Mouse (Mus musculus) intestine, embryonic 16.5 days (tissue): ENCODE results near the gene Hspb11. TPM values are rescaled to one million over a fixed set of nuclear protein-coding genes. Genes with fewer than 3 reads are reported as not detected.

Experiments used
- ATAC-seq: fragments of 200-750 bp; cut with Nextera tagmentation; 2 replicates; pipeline ENCODE4 v1.8.0; 2017; ENCODE audit warnings: moderate TSS enrichment, moderate library complexity
- H3K27ac ChIP-seq: fragments of 300-500 bp; sonication (generic); 2 replicates; pipeline ENCODE4 v1.5.1; 2014; ENCODE audit warnings: mild to moderate bottlenecking, low read length
- H3K27me3 ChIP-seq: fragments of 300-500 bp; sonication (generic); replicated peaks from 2 replicates; pipeline ENCODE4 v1.6.1; 2014; ENCODE audit warnings: low read length, control low read depth, mixed read lengths; ENCODE audit not compliant: control insufficient read depth, insufficient read depth
- H3K36me3 ChIP-seq: fragments of 300-500 bp; sonication (generic); 2 replicates; pipeline ENCODE4 v1.6.1; 2014; ENCODE audit warnings: low read length, control low read depth; ENCODE audit not compliant: control insufficient read depth, insufficient read depth
- H3K4me1 ChIP-seq: fragments of 300-500 bp; sonication (generic); 2 replicates; pipeline ENCODE4 v1.6.1; 2014; ENCODE audit warnings: low read length, control low read depth, mixed read lengths; ENCODE audit not compliant: control insufficient read depth, insufficient read depth
- H3K4me2 ChIP-seq: fragments of 300-500 bp; sonication (generic); 2 replicates; pipeline ENCODE4 v1.6.1; 2014; ENCODE audit warnings: low read depth, low read length, control low read depth
- H3K4me3 ChIP-seq: fragments of 300-500 bp; sonication (generic); 2 replicates; pipeline ENCODE4 v1.5.1; 2014; ENCODE audit warnings: mild to moderate bottlenecking, low read length
- H3K9ac ChIP-seq: fragments of 300-500 bp; sonication (generic); 2 replicates; pipeline ENCODE4 v1.6.1; 2014; ENCODE audit warnings: low read depth, low read length
- H3K9me3 ChIP-seq: fragments of 300-500 bp; sonication (generic); 2 replicates; pipeline ENCODE4 v1.6.1; 2016; ENCODE audit warnings: low read length, control low read depth; ENCODE audit not compliant: control insufficient read depth
- WGBS: fragments of 180-500 bp; shearing (Covaris S2); extraction: QIAGEN DNeasy Blood & Tissue Kit; methylation state at CpG from one replicate; pipeline ENCODE4 v1.1.7; 2014; 5-methylcytosine and 5-hydroxymethylcytosine counted together
- polyA plus RNA-seq: library from polyadenylated mRNA; unstranded; fragments of >200 nt; fragmentation: Nextera tagmentation; extraction: Ambion mirVana; gene quantifications from 2 replicates; pipeline ENCODE4 v1.2.1, GENCODE M21; 2015

The Hspb11 gene
- 22.6 and 26.7 TPM in 2 replicates for polyA plus RNA-seq

DNA sequence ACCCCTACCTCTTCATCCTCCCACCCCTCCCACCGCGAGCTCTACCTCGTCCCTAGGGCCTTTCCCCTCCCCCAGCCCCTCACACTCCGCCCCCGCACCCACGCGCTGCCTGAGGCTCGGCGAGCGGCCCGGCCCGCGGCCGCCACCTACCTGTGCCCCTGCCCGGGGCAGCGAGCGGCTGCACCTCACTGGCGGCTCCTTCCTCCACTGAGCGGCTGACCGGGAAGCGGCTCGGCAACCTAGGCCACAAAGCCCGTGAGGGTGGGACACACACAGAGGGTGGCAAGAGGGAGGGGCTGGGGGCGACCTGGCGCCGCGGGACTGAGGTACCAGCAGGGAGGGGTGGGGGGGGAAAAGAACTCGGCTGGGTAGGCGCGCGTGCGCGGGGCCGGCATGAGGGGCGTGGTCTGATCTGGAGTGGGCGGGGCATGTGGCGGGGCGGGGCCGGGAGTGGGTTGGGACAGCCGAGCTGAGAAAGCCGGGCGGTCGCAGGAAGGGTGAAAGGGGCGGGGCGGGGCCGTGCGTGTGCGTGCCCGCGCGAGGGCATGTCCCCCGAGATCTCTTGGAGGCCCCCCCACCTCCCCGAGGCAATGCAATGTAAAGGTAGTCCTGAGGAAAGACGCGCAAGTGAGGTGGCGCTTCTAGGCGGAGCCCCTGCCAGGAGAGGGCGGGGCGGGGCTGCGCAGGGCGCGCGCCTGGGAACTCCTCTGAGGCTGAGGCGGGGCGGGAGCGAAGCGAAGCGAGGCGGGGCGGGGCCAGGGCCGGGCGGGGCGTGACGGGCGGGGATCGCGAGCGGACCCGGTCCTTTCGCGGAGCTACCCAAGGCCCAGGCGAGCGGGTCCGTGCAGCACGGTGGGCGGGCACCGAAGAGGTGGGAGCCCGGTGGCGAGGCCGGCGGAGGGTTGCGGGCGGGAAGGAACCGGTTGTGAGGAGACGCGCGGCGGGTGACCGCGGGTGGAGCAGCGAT is at the start of gene Hspb11, which contains the start of gene Lrrc42:
Gene Hspb11, plus strand, starts transcription at position 469 of the 967 bp plus-strand sequence.
Gene Lrrc42, minus strand, starts transcription at position 408 of the 967 bp plus-strand sequence.
- peak; percentile 98 for ATAC-seq
- Histone ChIP-seq H3K27me3 (no peaks in the 10 kb centered on the region), H3K9ac (peak within 1 kb of the TSS; percentile 90), H3K36me3 (no peaks in the 10 kb centered on the region), H3K4me1 (peaks cover 23% of the 10 kb centered on the region), H3K4me3 (peak within 1 kb of the TSS; percentile 79), H3K4me2 (peak within 1 kb of the TSS; percentile 67), H3K9me3 (no peaks in the 10 kb centered on the region), H3K27ac (peak within 1 kb of the TSS; percentile 76)
- WGBS, result under 1% methylated on average over 101 of the region's 101 CpGs

DNA sequence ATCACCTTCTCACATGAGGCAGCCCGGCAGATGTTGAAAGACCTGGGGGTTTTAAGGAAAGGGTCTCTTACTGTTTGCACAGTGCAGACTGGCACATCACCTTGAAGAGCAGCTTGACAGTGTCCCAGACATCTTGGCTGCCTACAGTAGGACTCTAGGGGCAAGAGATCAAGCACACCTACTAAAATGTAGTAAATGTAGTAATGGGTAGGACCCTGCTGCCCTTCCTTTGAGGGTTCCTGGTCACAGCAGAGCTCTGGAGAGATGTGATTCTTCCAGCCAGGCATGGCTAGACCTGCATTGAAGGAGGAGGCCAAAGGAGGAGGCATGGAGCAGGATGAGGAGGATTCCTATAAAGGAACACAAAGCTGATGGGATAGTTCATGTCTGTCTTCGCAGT is 46.4 kb upstream of the Hspb11 start:
- WGBS, result 97% methylated on average over 2 of the region's 2 CpGs
- no peak overlapping the region for H3K4me2 ChIP-seq
- H3K4me3 ChIP-seq, result no peak overlapping the region
- H3K27me3 ChIP-seq, result no peaks in the 10 kb centered on the region
- no peak overlapping the region for H3K27ac ChIP-seq
- no peak overlapping the region for H3K9ac ChIP-seq
- no peak for ATAC-seq
- no peaks in the 10 kb centered on the region for H3K9me3 ChIP-seq
- peaks cover 6% of the 10 kb centered on the region; the same call in 1 of the 2 replicates for H3K4me1 ChIP-seq
- peaks cover 5% of the 10 kb centered on the region; the same call in 1 of the 2 replicates for H3K36me3 ChIP-seq

DNA sequence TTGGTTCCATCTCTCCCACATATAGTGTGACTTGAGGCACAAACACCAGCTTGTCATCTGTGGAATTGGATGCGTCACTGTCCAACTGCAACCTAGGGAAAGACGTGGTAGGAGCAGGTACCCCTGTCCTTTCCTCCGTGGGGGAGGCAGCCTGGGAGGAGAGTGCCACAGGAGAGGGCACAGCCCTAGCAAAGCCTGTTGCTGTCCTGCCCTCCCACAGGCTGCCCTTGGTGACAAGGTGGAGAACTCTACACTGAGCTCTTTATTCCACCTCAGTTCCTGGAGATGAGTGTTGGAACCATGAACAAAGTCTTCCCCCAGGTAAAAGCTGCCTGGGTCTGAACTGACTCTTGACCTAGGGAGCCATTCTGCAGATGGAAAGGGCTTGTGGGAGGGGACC is 44.5 kb upstream of the Hspb11 start, which contains the start of gene Ldlrad1:
Gene Ldlrad1, plus strand, starts transcription at position 301 of the 400 bp plus-strand sequence.
- Histone ChIP-seq H3K36me3 (no peaks in the 10 kb centered on the region), H3K27ac (no peak within 1 kb of the TSS), H3K9ac (no peak within 1 kb of the TSS), H3K4me2 (no peak within 1 kb of the TSS), H3K4me3 (no peak within 1 kb of the TSS), H3K9me3 (no peaks in the 10 kb centered on the region), H3K27me3 (no peaks in the 10 kb centered on the region), H3K4me1 (peaks cover 9% of the 10 kb centered on the region; the same call in 1 of the 2 replicates)
- WGBS, result 88% methylated on average over 3 of the region's 3 CpGs
- ATAC-seq, result no peak

DNA sequence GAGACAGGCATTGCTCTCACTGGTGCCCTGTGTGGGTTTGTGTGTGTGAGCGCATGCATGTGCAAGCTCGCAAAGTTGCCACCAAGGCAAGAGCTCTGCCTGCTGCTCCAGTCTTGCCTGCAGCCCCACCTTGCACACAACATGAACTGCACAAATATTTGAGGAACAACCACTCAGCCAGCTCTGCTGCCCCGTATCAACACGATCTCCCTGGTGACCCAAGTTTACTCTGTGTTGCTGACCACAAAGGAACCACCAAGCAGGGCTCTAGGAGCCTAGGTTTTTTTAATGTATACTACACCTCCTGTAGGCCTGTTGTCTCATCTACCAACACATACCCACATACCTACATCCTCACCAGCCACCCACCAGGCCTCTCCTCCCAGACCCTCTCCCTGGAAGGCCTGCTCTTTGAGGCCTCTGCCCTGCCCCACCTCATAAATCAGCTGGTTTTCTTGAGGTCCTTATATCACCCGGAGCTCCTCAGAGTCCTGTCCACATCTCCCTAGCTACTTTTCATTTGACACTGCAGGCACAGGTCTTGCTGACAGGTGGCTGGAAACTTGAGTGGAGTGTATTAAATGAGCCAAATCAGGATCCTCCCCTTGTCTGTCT is 42.8 kb upstream of the Hspb11 start:
- no peak overlapping the region for H3K9ac ChIP-seq
- no peak overlapping the region for H3K4me3 ChIP-seq
- no peaks in the 10 kb centered on the region for H3K27me3 ChIP-seq
- no peak overlapping the region for H3K27ac ChIP-seq
- no peak for ATAC-seq
- peaks cover 9% of the 10 kb centered on the region; the same call in 1 of the 2 replicates for H3K4me1 ChIP-seq
- H3K36me3 ChIP-seq, result no peaks in the 10 kb centered on the region
- no peak overlapping the region for H3K4me2 ChIP-seq
- H3K9me3 ChIP-seq, result no peaks in the 10 kb centered on the region
- WGBS, result 42% methylated on average over 5 of the region's 5 CpGs

DNA sequence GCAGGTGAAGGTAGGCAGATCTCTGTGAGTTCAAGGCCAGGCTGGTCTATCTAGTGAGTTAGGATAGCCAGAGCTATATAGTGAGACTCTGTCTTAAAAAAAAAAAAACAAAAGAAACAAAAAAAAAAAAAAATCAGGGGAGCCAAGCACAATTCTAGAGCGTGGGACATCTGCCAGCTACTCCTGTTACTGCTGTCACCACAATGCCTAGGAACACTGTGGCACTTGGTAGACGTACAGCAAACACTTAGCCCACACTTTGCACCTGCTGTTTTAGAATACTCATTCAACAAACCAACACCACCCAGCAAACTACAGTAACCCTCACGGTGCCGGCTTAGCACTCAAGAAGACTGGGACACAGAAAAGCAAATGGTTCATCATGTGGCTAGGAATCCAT is 41.9 kb upstream of the Hspb11 start:
- ATAC-seq, result no peak
- Histone ChIP-seq H3K4me3 (no peak overlapping the region), H3K4me1 (peaks cover 9% of the 10 kb centered on the region; the same call in 1 of the 2 replicates), H3K27me3 (no peaks in the 10 kb centered on the region), H3K9ac (no peak overlapping the region), H3K9me3 (no peaks in the 10 kb centered on the region), H3K36me3 (no peaks in the 10 kb centered on the region), H3K4me2 (no peak overlapping the region), H3K27ac (no peak overlapping the region)
- WGBS, result 80% methylated on average over 4 of the region's 4 CpGs

DNA sequence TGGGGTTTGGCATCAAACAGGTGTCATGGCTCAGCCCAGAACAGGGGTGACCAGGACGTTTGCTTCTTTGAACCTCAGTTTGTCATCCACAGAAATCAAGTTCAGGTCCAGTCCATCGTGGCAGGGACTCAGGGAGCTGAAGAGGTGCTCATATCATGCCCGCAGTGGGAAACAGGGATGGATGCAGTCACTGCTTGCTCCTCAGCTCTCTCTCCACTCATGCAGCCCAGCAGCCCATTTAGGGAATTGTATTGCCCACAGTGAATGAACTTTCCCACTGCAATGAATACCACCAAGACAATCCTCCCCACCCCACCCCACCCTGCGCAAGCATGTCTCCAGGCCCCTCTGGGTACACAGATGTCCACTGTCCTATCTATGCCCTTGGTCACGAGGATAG is 41.5 kb upstream of the Hspb11 start:
- Histone ChIP-seq H3K36me3 (no peaks in the 10 kb centered on the region), H3K9me3 (no peaks in the 10 kb centered on the region), H3K27ac (no peak overlapping the region), H3K4me1 (peaks cover 9% of the 10 kb centered on the region; the same call in 1 of the 2 replicates), H3K9ac (no peak overlapping the region), H3K4me3 (no peak overlapping the region), H3K27me3 (no peaks in the 10 kb centered on the region), H3K4me2 (no peak overlapping the region)
- WGBS, result 84% methylated on average over 5 of the region's 5 CpGs
- no peak for ATAC-seq

DNA sequence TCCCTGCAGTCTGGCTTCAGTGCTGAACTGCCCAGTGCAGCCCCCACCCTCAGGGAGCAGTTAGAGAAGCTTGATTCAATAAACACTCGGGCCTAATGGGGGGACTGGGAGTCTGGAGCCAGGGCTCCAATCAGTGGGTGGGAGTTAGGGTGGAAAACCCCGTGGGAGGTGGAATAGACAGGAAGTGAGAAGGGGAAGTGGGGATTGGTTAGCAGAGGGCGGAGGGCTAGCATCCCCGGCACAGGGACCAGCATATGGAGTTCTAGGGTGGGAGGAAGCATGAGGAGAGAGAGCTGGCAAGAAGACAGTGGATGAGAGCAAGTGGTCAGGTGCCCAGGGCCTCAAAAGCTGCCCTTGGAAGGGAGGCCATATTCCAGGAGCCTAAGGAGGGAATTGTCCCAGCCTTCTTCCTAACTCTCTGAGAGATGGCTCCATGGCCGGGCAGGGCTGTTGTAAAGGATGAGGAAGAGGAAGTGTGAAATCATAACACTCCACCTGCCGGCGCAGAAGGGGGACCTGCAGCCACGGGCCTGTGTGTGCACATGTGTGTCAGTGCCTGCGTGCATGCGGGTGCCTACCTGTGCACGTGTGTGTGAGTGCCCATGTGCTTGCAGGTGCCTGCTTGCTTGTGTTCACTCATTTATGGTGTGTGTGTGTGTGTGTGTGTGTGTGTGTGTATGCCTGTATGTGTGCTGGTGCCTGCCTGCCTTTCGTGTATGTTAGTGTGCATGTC is 39.9 kb upstream of the Hspb11 start:
- ATAC-seq, result no peak

DNA sequence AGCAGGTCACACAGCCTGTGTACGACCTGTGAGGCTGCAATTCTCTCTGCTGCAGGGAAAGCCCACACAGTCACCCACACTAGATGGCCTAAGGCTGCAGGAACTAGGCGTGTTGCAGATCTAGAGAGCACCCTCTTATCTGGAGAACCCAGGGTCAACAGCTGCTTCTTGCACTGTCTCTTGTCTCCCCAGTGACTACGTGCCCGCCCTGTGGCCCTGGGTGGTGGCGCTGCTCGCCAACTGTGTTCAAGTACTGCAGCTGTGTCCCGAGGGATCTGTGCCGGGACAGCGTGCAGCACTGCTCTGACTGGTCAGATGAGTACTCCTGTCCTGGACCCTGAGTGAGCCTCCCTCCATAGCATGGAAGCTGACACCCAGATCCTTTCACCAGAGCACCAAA is 35.8 kb upstream of the Hspb11 start:
- 69% methylated on average over 9 of the region's 9 CpGs for WGBS
- no peaks in the 10 kb centered on the region for H3K27me3 ChIP-seq
- H3K36me3 ChIP-seq, result no peaks in the 10 kb centered on the region
- H3K4me3 ChIP-seq, result no peak overlapping the region
- ATAC-seq, result peak; percentile 73
- no peak overlapping the region for H3K27ac ChIP-seq
- no peaks in the 10 kb centered on the region for H3K9me3 ChIP-seq
- H3K4me1 ChIP-seq, result peaks cover 2% of the 10 kb centered on the region; the same call in 1 of the 2 replicates
- H3K4me2 ChIP-seq, result no peak overlapping the region
- no peak overlapping the region for H3K9ac ChIP-seq

More for the DNA sequence above, 39.9 kb upstream of the Hspb11 start:
- Histone ChIP-seq H3K9me3 (no peaks in the 10 kb centered on the region), H3K4me2 (no peak overlapping the region), H3K36me3 (no peaks in the 10 kb centered on the region), H3K27ac (no peak overlapping the region), H3K4me1 (peaks cover 9% of the 10 kb centered on the region; the same call in 1 of the 2 replicates), H3K9ac (no peak overlapping the region), H3K4me3 (no peak overlapping the region), H3K27me3 (no peaks in the 10 kb centered on the region)
- WGBS, result 62% methylated on average over 12 of the region's 12 CpGs

DNA sequence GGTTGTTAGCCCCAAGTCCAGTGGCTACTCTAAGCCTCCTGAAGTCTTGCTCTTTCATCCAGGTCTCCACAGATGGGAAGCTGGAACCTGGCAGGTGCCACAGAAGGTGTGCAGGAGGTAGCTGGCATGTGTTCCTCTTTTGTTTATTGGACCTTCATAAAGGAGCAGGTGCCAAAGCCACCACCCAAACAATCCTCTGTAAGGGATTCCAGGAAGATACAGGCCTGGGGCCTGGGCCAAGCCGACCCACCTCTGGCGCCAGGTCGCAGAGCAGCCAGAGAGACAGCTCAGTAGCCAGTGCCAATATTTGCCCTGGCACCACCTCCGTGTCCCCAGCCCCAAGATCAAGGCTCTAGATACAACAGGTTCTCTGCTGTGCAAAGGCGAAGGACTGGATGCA is 31.9 kb upstream of the Hspb11 start:
- 82% methylated on average over 5 of the region's 5 CpGs for WGBS
- no peak for ATAC-seq
- Histone ChIP-seq H3K4me2 (no peak overlapping the region), H3K36me3 (no peaks in the 10 kb centered on the region), H3K4me3 (no peak overlapping the region), H3K4me1 (no peaks in the 10 kb centered on the region), H3K9me3 (no peaks in the 10 kb centered on the region), H3K27me3 (no peaks in the 10 kb centered on the region), H3K27ac (no peak overlapping the region), H3K9ac (no peak overlapping the region)
